Mouse (Mus musculus): ENCODE data around the gene Acrbp. TPM values are rescaled to one million over a fixed set of nuclear protein-coding genes. Genes with fewer than 3 reads are reported as not detected.
"Not testable (repeated sequence)": the region's sequence is repeated elsewhere in the genome, so short reads cannot be mapped to it uniquely, and the experiment has no call there.

Acrbp gene
- total and polyA plus RNA-seq, 2 experiments from 2014 or later = 10.5 to 12.2 TPM

DNA sequence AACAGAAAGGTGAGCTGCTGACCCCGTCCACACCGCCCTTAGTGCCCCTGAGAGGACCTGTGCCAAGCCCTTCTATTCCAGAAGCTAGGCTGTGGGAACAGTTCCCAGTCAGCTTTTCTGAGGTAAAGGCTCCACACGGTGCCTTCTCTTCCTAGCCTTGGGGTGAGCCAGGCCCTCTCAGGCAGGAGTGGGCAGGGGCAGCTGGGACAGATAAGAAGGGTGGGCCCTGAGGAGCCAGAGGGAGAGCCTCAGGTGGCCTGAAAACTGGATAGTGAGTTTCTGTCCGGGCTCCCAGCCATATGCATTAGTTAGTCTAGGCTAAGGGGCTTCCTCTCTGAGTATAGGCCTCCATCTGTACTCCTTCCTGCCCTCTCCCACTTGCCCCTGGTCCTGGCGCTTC, 13.0 kb downstream of the Acrbp start:
- H3K27me3 ChIP-seq (ENCODE audit: insufficient read depth, low read length) = no peaks in the 10 kb centered on the region
- no peak overlapping the region for H3K27ac ChIP-seq
- DNase-seq (ENCODE audit: low spot score) (no peak), ATAC-seq (no peak)
- no peaks in the 10 kb centered on the region for H3K9me3 ChIP-seq (ENCODE audit: low read length)
- no peak overlapping the region for H3K4me2 ChIP-seq (ENCODE audit: low read depth, low read length)
- no peak overlapping the region for H3K9ac ChIP-seq (replicated peaks; ENCODE audit: low read length)
- no peaks in the 10 kb centered on the region for H3K4me1 ChIP-seq (ENCODE audit: insufficient read depth, low read length)
- H3K4me3 ChIP-seq (ENCODE audit: low read length) = no peak overlapping the region
- H3K36me3 ChIP-seq (ENCODE audit: insufficient read depth, low read length) = no peaks in the 10 kb centered on the region
- TF ChIP-seq CTCF (IDR thresholded peaks at IDR 0.05; ENCODE audit: low read depth) = no peak
- WGBS = 69% methylated on average over 5 of the region's 5 CpGs

- Histone ChIP-seq H3K4me1 (ENCODE audit: insufficient read depth, low read length) (no peaks in the 10 kb centered on the region), H3K36me3 (ENCODE audit: insufficient read depth, low read length) (no peaks in the 10 kb centered on the region), H3K9me3 (ENCODE audit: low read length) (no peaks in the 10 kb centered on the region), H3K4me3 (ENCODE audit: low read length) (no peak overlapping the region), H3K27me3 (ENCODE audit: insufficient read depth, low read length) (no peaks in the 10 kb centered on the region), H3K9ac (replicated peaks; ENCODE audit: low read length) (no peak overlapping the region), H3K27ac (no peak overlapping the region), H3K4me2 (ENCODE audit: low read depth, low read length) (no peak overlapping the region)
- no peak for DNase-seq (ENCODE audit: low spot score)
- 81% methylated on average over 6 of the region's 6 CpGs for WGBS
- no peak for ATAC-seq
- TF ChIP-seq CTCF (IDR thresholded peaks at IDR 0.05; ENCODE audit: low read depth) = no peak
Observed at GRCm38 (mm10) chr6:125063906-125064305, 14.4 kb downstream of the Acrbp start.

- H3K9ac ChIP-seq (replicated peaks; ENCODE audit: low read length); H3K4me3 ChIP-seq (ENCODE audit: low read length); H3K36me3 ChIP-seq (ENCODE audit: insufficient read depth, low read length); H3K9me3 ChIP-seq (ENCODE audit: low read length); H3K27me3 ChIP-seq (ENCODE audit: insufficient read depth, low read length); H3K27ac ChIP-seq; H3K4me2 ChIP-seq (ENCODE audit: low read depth, low read length); ATAC-seq; H3K4me1 ChIP-seq (ENCODE audit: insufficient read depth, low read length); DNase-seq (ENCODE audit: low spot score): not testable (repeated sequence)
- WGBS = no CpG with 5 or more reads among the region's 1 CpGs
Observed at GRCm38 (mm10) chr6:125065223-125065622, 15.7 kb downstream of the Acrbp start.

DNA sequence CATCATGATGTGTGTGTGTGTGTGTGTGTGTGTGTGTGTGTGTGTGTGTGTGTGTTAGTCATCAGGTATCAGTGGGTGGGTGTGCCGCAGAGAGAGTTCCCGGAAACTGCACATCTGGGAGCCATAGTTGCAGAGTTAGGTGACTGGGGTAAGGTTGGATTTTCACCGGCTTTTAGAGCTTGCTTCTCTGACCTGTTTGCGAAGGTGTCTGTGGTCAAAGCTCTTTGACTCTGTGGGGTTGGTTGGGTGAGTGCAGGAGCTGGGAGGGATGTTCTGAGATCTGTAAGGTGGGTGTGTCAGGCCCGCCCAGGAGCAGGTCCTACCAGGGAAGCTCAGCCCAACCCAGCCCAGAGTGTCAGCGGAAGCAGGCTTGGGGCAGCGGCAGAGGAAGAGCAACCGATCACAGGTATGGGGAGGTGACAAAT, 18.1 kb downstream of the Acrbp start, which contains the start of gene Lpar5:
TSS of gene Lpar5 (plus strand) at position 350 of the 425 bp plus-strand sequence.
- WGBS = 73% methylated on average over 8 of the region's 8 CpGs
- Histone ChIP-seq H3K27me3 (ENCODE audit: insufficient read depth, low read length) (no peaks in the 10 kb centered on the region), H3K9me3 (ENCODE audit: low read length) (no peaks in the 10 kb centered on the region), H3K4me2 (ENCODE audit: low read depth, low read length) (no peak within 1 kb of the TSS), H3K27ac (no peak within 1 kb of the TSS), H3K9ac (replicated peaks; ENCODE audit: low read length) (no peak within 1 kb of the TSS), H3K4me1 (ENCODE audit: insufficient read depth, low read length) (no peaks in the 10 kb centered on the region), H3K4me3 (ENCODE audit: low read length) (no peak within 1 kb of the TSS), H3K36me3 (ENCODE audit: insufficient read depth, low read length) (no peaks in the 10 kb centered on the region)
- DNase-seq (ENCODE audit: low spot score) (no peak), ATAC-seq (no peak)
- no peak for TF ChIP-seq CTCF (IDR thresholded peaks at IDR 0.05; ENCODE audit: low read depth)

- TF ChIP-seq CTCF (IDR thresholded peaks at IDR 0.05; ENCODE audit: low read depth) = no peak
- DNase-seq (ENCODE audit: low spot score) (peak; percentile 59), ATAC-seq (peak; percentile 91)
- H3K4me2 ChIP-seq (ENCODE audit: low read depth, low read length) = 0 out of 2 replicates have a peak overlapping the region, but pooled peaks have one; percentile 6
- H3K4me1 ChIP-seq (ENCODE audit: insufficient read depth, low read length) = no peaks in the 10 kb centered on the region
- WGBS = 67% methylated on average over 18 of the region's 18 CpGs
- H3K4me3 ChIP-seq (ENCODE audit: low read length) = no peak overlapping the region
- no peaks in the 10 kb centered on the region for H3K9me3 ChIP-seq (ENCODE audit: low read length)
- H3K9ac ChIP-seq (replicated peaks; ENCODE audit: low read length) = no peak overlapping the region
- no peaks in the 10 kb centered on the region for H3K27me3 ChIP-seq (ENCODE audit: insufficient read depth, low read length)
- peak overlapping the region; percentile 85 for H3K27ac ChIP-seq
- H3K36me3 ChIP-seq (ENCODE audit: insufficient read depth, low read length) = no peaks in the 10 kb centered on the region
Observed at GRCm38 (mm10) chr6:125071170-125071895, 21.8 kb downstream of the Acrbp start.

- Histone ChIP-seq H3K27ac (peak overlapping the region; percentile 85), H3K36me3 (ENCODE audit: insufficient read depth, low read length) (no peaks in the 10 kb centered on the region), H3K4me3 (ENCODE audit: low read length) (no peak overlapping the region), H3K9ac (replicated peaks; ENCODE audit: low read length) (no peak overlapping the region), H3K27me3 (ENCODE audit: insufficient read depth, low read length) (no peaks in the 10 kb centered on the region), H3K4me1 (ENCODE audit: insufficient read depth, low read length) (no peaks in the 10 kb centered on the region), H3K4me2 (ENCODE audit: low read depth, low read length) (0 out of 2 replicates have a peak overlapping the region, but pooled peaks have one; percentile 6), H3K9me3 (ENCODE audit: low read length) (no peaks in the 10 kb centered on the region)
- TF ChIP-seq CTCF (IDR thresholded peaks at IDR 0.05; ENCODE audit: low read depth) = no peak
- WGBS = 7% methylated on average over 2 of the region's 2 CpGs
- ATAC-seq = peak; percentile 87
- peak; percentile 90 for DNase-seq (ENCODE audit: low spot score)
Observed at GRCm38 (mm10) chr6:125071896-125072279, 22.4 kb downstream of the Acrbp start.

GRCm38 (mm10) chr6:125073825-125074224, 24.3 kb downstream of the Acrbp start:
- WGBS = 71% methylated on average over 8 of the region's 8 CpGs

More at GRCm38 (mm10) chr6:125073825-125074224, 24.3 kb downstream of the Acrbp start:
- Histone ChIP-seq H3K9ac (replicated peaks; ENCODE audit: low read length) (no peak overlapping the region), H3K27ac (no peak overlapping the region), H3K4me1 (ENCODE audit: insufficient read depth, low read length) (no peaks in the 10 kb centered on the region), H3K36me3 (ENCODE audit: insufficient read depth, low read length) (no peaks in the 10 kb centered on the region), H3K9me3 (ENCODE audit: low read length) (no peaks in the 10 kb centered on the region), H3K27me3 (ENCODE audit: insufficient read depth, low read length) (no peaks in the 10 kb centered on the region), H3K4me2 (ENCODE audit: low read depth, low read length) (no peak overlapping the region), H3K4me3 (ENCODE audit: low read length) (no peak overlapping the region)
- no peak for ATAC-seq
- DNase-seq (ENCODE audit: low spot score) = no peak
- TF ChIP-seq CTCF (IDR thresholded peaks at IDR 0.05; ENCODE audit: low read depth) = no peak

Data from hindbrain, postnatal 0 days (tissue).